Mouse (Mus musculus) kidney, adult 2 months (tissue): Measurements from ENCODE around the gene Cnnm2.

Source experiments
- CTCF ChIP-seq: fragments of 200-500 bp; conservative IDR thresholded peaks from 2 replicates; pipeline ENCODE4 v1.5.1; 2011; ENCODE audit warnings: low read depth, mild to moderate bottlenecking, control low read depth, low read length, moderate library complexity, mixed read lengths; ENCODE audit not compliant: insufficient read depth, insufficient read length
- POLR2A ChIP-seq: fragments of 200-500 bp; IDR thresholded peaks from one replicate; pipeline ENCODE4 v1.6.1; 2011; ENCODE audit warnings: low read depth, low read length, control low read depth

- TF ChIP-seq CTCF (no peak), POLR2A (no peak)
Measured at GRCm38 (mm10) chr19:46913626-46914025, 152.2 kb downstream of the Cnnm2 start.
